Mouse (Mus musculus) frontal cortex, postnatal 36 days (tissue): ENCODE data around the gene Tra2a.
A peak's percentile ranks its signal among the peaks of the same experiment; 100 is the strongest.
"Not testable (repeated sequence)": the region's sequence is repeated elsewhere in the genome, so short reads cannot be mapped to it uniquely, and the experiment has no call there.

Experiments used
- DNase-seq, 2 experiments: peaks; one replicate each; pipeline ENCODE4 v3.0.0; 2022; ENCODE audit warnings: low spot score in 2 of 2

Tra2a gene

DNA sequence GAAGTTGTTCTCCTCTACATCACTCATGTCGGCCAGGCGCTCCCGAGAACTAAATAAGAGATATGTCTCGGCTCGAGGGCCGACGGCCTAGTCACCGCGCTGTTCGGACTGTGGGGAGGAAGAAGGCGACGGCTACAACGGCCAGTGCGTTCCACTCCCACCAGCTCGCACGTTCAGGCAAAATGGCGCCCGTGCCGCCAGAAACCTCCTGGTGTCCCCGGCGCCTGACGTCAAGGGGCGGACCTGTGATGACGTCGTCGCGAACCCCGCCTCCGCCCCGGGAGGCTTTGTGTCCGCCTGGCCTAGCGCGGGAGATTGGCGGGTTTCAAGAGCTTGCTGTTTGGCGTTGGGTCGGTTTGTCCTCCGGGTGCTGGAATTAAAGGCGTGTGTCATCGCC, at the start of gene Tra2a:
TSS of gene Tra2a (minus strand) at position 187 of the 397 bp plus-strand sequence.
- DNase-seq = peak; percentile 97

DNA sequence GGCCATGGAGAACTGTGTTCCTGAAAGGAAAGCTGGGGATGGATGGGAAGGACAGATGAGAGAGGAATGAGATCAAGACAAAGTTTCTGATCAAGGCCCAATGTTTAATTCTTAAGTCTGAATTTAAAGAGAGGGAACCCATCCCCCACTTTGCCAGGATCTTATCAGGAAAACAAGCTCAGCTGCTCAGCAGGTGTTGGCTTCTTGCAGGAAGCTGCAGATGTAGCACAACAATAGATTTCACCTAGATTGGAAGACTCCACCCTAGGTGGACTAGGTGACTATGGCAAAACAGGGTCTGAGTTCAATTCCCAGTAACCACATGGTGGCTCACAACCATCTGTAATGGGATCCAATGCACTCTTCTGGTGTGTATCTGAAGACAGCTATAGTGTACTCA, 34.5 kb upstream of the Tra2a start:
- no peak for DNase-seq

DNA sequence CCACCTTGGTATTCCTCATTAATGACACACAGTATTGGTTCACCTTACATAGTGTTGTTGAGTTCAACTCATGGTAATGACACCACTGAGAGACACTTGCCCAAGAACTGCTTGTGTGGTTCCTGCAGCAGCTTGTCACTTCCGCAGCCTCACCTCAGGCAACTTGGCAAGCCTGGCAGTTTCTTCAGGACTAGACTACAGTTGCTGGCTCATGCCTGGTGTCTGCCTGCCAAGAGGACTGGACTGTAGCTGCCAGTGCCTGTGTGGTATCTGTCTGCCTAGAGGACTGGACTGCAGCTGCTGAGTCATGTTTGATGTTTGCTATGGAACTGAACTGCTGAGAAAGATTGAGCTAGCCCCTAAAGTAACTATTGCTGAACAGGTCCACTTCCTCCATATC, 18.3 kb upstream of the Tra2a start:
- no peak for DNase-seq

DNA sequence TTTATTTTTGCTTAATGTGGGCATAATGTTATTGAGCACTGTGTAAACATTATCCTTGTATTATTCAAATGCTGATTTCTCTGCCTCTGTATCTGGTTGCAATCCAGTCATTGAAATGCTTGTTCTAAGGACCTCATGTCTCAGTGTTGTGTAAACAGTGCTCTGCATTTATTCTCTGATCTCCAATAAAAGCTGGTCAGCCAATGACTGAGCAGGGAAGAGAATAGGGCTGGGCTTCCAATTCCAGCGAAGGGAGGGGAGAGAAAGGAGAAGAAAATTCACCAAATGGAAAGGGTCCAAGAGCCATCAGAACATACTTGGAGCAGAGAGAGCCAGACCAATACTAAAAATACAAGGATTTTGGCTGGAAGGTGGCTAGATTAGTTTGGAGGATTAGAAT, 17.1 kb upstream of the Tra2a start:
- no peak for DNase-seq

DNA sequence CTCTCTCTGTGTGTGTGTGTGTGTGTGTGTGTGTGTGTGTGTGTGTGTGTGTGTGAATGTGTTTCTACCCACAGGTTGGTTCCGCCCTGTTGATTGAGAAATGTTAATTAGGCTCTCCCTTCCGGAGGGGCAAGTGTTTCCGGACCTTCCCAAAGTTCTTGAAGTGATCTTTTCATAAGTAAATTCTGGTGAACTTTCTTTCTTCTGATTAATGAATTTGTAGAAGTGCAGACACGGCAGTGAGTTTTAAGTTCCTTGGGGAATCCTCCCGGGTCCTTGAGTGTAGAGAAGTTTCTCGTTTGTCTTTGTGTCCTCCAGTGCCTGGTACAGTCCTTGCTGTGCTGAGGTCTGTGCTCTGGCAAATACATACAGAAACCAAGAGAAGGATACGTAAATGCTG, 11.5 kb upstream of the Tra2a start:
- no peak for DNase-seq

DNA sequence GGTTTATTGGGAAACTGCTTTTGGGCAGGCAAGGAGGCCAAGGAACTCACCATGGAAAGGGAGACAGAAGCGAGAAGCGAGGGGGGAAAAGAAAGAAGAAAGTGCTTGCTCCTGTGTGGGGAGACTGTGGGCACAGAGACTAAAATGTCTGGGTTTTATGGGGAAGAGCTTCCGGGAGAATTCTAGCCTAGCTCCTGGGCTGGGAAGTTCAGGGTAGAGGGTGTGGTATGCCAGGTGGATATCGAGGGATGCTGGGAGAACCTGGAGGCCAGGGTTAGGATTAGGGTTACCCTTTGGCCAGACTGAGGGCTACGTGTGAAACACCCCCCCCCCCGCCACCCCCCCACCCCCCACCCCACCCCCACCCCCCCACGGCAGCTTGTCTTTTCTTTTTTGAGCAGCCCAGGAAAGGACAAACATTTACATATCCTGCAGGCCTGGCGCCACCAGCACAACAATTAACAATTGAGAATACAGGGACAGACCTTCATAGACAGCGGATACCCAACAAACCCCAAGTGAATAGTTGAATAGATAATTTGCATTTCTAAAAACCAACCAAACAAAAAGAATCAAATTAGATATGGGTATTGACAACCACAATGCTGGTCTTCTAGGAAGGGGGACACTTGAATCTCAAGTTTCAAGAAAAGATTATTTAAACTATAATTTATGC, 10.7 kb upstream of the Tra2a start:
- no peak for DNase-seq

DNA sequence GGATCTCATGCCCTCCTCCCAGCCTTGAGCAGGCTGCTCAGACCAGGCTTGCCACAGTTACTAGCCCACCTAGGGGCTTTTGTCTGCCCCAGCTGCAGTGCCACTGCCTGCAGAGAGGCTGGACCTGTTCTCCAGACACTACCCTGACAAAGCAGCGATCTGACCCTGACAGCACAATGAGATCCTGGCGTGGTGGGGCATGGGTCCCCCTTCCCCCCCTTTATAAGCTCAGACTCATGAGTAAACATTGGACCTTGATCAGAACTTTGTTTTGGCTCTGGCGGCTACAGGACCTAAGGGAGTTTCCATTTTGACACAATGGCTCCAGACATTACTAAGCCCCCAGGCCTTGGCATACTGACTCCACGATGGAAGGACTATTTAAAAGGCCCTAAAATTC, 10.1 kb upstream of the Tra2a start:
- DNase-seq = no peak

DNA sequence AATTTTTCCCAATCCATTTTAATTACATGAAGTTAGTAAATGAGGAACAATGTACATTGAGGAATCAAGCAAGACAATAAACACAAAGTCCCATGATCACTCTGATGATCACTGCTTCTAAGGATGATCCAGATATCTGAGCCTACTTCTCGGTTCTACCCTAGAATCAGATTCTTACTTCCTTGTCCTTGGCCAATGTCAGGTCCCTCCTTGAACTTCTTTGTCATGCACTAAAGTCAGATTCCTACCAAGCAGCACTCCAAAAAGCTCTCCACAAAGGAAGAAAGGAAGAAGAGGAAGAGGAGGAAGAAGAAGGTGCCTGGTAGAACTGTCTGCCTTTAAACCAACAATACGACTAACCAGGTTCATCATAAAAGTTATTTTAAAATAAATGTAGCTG, 9.0 kb upstream of the Tra2a start:
- DNase-seq = no peak

DNA sequence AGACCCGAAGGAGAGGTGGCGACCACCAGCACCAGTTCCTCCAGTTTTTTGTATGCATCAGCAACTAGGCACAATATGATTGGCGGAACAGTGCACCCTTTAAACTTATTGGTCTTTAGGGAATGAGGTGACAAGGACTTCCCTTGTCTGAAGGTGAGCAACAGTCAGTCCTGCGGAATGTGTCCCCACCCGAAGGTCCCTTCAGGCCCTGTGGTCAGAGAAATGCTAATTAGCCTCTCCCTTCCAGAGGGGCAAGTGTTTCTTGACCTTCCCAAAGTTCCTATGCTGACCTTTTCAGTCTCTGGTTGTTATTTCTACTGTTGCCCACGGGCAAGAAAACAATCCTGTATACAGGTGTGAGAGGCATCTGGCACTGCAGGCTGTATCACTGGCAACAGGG, 8.0 kb upstream of the Tra2a start:
- no peak for DNase-seq

DNA sequence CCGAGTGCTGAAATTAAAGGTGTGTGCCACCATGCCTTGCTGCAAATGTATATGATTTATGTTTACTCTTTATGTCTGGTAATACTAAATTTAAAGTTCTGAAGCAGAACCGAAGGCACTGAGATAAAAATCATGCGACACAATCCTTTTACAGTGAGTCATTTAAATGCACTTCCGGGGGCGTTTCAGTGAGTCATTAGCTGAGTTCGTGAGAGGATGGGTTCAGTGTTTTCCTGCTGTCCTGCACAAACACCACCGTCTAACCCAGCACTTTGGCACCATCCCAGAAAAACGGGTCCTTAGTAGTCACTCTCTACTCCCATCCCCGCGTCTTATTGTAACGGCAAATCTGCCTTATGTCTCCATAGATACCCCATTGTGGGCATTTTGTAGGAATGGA, 6.1 kb upstream of the Tra2a start:
- peak in 1 of 2 experiments; percentile 5 for DNase-seq

DNA sequence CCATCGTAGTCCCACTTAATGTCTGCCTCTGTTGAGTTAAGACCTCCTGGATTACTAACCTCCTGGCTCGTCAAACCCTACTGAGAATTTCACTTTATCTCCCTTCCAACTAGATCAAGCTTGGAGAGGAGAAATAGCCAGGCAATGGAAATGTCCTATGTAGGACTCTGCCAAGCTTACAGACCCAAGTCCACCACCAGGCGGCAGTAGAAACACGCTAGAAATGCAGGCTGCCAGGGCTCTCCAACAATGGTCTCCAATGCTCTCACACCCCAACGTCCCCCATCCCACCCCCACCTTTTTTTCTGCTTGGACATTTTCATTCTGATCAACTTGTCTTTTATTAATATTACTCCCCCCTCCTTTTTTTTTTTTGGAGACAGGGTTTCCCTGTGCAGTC, 5.4 kb upstream of the Tra2a start:
- peak; percentile 71 to 77 for DNase-seq

DNA sequence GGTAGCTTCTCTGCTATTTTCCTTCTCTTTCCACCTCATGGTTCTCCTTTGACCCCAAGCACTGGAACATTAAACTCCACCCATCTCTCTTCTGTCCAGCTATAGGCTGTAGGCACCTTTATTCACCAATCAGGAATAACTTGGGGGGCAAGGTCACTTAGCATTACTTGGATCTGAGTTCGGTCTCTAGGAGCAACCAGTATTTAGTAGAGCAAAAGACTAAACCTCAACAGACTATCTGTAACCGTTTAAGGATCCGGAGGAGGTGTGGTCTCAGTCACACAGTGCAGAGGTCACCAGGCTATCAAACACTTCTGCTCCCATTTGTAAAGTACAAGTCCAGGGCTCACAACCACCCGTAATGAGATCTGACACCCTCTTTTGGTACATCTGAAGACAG, 3.9 kb upstream of the Tra2a start:
- no peak for DNase-seq

DNA sequence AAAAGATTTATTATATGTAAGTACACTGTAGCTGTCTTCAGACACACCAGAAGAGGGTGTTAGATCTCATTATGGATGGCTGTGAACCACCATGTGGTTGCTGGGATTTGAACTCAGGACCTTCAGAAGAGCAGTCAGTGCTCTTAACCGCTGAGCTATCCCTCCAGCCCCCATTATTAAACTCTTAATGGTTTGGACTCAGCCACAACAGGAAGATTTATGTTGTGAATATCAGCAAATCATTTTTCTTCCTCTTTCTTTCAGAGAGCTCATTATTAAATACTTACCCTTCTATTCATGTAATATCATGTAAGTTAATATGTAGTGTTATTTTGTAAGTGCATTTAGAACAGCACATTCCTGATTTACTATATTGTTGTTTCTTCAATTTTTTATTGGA, 1.4 kb upstream of the Tra2a start:
- not testable (repeated sequence) for DNase-seq

DNA sequence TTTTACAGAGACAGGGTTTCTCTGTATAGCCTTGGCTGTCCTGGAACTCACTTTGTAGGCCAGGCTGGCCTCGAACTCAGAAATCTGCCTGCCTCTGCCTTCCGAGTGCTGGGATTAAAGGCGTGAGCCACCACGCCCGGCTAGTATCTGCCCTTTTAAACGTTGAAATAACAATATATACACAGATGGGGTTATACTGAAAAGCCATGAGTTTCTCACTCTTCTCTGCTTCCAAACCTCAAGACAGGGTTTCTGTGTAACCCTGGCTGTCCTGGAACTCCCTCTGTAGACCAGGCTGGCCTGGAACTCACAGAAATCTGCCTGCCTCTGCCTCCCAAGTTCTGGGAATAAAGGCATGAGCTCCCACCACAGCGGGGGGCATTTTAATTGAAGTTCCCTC, 613 bp upstream of the Tra2a start:
- DNase-seq = not testable (repeated sequence)

DNA sequence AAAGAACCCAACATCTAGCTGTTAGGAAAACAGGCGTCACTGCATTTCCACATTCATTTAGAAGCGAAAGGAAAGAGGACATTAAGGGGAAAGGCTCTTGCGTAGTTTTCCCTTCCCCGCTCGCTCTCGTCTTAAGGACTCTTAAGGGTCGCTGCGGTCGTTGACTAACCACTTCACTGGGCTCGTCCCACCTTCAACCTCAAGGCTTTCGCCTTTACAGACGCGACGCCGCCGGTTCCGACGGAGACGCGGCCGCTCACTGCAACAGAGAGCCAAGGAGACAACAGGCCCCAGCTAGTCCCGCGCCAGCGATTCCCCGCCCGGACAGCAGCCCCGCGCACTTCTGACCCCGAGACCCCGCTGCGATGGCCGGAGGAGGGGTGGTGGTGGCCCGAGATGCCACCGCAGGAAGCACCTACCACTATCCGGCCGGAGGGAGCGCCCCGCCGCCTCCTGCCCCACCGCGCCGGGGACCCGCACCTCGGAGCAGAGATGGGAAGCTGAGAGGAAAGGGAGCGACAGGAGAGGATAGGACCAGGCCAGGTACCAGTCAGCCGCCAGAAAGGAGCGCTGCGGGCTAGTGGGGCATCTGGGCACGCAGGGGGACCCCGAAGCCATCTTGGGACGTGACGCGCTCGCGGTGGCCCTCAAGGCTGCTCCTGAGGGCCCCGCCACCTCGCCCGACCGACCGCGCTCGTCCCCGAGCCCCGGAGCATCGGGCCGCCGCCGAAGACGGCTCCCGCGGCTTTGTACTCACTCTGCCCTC, 569 bp downstream of the Tra2a start:
- peak; percentile 38 to 45 for DNase-seq

DNA sequence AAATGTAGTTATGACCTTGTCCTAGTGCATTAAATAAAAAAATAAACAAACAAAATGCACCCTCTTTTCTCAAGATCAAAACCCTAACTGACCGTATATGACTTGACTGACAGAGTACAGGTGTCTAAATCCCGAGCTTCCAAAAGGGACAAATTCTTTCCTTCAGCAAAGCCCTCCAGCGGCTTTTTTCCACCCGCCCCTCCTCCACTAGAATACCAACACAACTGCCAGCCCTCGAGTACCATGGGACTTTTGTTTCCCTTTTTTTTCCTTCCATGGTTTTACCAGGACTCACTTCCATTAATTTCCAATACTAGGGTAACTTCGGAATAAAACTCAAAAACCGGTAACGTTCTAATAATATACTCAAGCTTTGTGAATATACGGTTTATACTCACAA, 1.4 kb downstream of the Tra2a start:
- no peak for DNase-seq

DNA sequence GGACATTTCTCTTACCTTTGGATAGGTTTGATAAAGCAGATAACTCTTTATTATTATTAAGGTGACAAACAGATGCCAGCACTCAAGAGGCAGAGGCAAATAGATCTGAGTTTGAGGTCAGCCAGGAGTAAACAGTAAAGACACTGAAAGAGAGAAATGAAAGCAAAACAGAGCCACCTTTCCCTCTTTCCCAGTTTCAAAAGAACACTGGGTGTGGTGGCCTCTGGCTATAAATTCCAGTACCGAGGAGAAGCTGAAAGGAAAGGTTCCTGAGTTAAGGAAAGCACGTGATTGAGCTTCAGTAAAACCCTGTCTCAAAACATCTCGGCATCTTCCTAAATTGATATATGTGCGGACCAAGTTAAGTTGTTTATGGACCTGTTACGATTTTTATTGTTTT, 4.1 kb downstream of the Tra2a start:
- no peak for DNase-seq

DNA sequence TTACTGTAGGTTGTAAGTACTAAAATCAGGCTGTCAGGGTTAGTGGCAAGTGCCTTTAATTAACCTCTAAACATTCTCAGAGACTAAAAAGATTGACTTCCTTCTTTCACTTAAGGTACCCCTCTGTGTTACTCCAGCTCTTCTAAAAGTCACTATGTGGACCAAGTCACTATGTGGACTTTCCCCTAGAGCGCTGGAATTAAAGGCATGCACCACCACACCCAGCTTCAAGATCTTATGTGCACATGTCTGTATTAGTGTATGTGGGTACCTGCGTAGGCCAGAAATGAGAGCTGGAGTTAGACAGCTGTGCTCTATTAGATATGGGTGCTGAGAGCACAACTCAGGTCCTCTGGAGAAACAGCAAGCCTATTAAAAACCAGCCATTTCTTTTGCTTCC, 6.0 kb downstream of the Tra2a start:
- DNase-seq = no peak

DNA sequence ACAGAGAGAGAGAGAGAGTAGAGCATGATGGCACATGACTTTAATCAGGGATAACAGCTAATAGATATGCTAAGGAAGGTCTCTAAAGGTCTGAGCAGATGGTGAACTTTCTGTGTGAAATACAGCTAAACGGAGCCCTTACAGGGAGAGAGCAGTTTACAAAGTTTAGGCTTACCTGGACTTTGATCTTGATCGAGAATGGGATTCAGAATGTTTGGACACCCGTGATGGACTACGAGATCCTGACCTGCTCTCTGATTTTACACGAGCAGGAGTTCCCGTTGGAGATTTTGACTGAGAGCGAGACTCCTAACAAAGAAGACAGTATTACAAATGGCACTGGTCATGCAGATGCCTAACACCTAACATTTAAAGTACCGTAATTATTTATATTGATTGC, 11.6 kb downstream of the Tra2a start:
- DNase-seq = no peak

DNA sequence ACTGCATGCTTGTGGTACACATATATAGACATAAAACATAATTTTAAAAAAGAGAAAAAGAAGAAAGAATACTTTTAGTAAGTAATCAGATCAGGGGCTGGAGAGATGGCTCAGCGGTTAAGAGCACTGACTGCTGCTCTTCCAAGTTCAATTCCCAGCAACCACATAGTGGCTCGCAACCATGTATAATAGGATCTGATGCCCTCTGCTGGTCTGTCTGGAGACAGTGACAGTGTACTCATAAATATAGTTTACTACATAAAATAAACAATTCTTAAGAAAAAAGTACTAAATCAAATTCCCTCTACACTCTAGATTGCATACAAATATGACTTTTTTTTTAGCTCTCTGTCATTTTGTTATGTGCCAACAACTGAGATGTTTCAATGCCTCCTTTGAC, 12.6 kb downstream of the Tra2a start:
- DNase-seq = no peak

DNA sequence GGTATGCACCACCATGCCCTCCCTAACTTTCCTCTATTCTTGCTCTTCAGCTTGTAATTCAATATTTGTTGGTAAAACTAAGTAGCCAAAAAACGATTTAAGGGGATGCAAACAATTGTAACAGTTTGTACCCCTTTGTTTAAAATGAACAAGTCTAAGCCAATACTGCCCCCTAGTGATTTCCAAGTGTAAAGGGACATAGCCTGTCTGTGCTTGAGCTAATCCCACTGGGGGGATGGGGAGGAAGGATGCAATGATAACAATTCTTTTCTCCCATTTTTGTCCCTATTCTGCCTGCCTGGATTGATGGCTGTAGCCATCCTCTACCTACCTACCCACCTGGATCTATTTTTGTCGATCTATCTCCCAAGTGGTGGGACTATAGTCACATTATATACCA, 16.6 kb downstream of the Tra2a start:
- no peak for DNase-seq

DNA sequence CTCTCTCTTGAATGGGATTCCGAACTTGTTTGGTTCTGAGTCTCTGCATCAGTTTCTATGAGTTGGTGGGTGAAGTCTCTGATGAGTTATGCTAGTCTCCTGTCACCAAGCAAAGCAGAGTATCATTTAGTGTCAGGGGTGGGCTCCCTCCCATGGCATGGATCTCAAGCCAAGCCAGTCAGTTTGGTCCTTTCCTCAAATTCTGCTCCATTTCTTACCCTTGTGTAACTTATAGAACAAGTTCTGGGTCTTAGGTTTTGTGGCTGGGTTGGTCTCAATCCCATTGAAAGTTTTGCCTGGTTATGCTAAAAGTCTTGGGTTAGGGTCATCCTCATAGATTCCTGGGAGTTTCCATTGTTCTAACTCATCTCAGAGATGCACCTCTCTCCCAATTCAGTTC, 21.5 kb downstream of the Tra2a start:
- no peak for DNase-seq

DNA sequence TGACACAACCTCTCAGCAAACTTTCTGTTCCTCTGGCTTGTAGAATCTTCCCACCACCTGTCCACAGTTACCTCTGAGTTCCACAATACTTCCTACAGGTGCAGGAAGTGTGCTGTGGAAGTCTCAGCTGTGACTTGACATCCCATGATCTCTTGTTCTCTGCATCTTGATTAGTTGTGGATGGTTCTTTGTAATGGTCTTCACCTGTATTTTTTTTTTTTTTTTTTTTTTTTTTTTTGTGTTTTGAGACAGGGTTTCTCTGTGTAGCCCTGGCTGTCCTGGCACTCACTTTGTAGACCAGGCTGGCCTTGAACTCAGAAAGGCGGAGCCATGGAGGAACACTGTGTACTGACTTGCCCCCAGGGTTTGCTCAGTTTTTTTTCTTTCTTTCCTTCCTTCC, 22.3 kb downstream of the Tra2a start:
- DNase-seq = no peak

DNA sequence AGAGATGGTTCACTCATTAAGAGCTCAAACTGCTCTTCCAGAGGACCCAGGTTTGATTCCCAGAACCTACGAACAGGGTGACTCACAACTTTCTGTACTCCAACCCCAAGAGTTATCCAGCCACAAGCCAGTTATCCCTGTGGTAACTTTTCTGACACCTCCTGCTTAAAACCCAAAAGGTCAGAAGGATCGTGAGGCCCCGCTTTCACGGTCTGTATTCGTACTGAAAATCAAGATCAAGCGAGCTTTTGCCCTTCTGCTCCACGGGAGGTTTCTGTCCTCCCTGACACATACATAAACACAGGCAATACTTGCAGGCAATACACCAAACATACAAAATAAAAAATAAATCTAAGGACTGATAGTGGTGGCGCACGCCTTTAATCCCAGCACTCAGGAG, 27.5 kb downstream of the Tra2a start:
- DNase-seq = peak; percentile 100
